Mouse (Mus musculus) thymus, postnatal 4 days (tissue): Measurements from ENCODE around the gene Zmynd8.

Experiments
- DNase-seq: peaks from one replicate; pipeline ENCODE4 v3.0.0; 2021

Gene Zmynd8

DNA sequence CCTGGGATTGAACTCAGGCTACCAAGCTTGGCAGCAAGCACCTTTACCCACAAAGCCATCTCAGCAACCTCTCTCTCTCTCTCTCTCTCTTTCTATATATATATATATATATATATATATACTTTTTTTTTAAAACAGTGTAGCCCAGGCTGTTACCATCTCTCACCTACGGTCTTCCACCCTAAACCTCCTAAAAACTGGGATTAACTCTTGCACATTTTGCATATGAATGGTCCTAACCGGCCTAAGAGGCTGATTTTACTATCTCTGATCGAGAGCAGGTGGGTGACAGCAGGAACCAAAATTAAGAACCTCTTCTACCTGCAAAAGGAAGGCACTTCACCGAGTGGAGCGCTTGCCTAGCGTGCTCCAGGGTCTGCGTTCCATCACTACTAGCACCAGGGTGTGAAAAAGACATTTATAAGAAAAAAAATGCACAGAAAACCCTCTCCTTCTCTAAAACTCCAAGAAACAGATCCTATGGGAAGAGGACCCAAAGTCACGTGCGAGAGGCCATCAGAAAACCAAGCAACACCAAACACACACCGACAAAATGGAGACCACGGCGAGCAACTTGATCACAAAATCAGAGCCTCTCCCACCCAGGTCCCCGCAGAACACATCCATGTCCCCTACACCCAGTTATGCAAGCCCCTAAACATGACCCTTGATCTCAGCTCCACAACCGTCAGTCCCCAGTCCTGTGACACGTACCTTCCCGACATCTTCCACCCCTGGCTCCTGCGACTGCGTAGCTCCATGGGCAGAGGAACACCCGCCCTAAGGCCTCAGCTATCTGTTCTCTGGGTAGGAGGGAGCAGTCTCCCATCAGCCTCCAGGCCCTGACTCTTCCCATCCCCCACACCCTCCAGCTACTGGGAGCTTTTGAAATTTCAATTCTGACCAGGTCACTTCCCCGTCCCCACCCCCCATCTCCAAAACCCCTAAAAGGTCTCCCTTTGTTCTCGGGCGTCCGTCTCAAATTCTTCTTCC, at the start of gene Zmynd8:
Gene Zmynd8, minus strand, starts transcription at position 815 of the 993 bp plus-strand sequence.
- no peak for DNase-seq

DNA sequence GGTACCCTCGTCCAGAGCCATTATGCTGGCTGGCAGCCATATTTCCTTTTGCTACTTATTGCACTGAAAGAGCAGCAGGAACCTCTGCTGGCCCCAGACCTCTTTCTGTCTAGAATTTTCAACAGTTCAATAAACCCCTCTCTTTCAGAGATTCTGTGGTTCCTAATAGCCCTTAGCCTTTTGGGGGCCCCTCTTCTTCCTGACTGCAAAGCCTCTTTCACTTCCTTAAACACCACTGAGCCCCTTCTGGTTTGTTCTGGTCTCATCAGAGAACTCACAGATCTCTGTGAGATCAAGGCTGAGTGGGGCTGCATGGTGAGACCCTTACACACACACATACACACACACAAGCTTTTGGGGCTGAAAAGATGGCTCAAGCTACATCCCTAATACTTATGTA, 49.2 kb upstream of the Zmynd8 start:
- no peak for DNase-seq

DNA sequence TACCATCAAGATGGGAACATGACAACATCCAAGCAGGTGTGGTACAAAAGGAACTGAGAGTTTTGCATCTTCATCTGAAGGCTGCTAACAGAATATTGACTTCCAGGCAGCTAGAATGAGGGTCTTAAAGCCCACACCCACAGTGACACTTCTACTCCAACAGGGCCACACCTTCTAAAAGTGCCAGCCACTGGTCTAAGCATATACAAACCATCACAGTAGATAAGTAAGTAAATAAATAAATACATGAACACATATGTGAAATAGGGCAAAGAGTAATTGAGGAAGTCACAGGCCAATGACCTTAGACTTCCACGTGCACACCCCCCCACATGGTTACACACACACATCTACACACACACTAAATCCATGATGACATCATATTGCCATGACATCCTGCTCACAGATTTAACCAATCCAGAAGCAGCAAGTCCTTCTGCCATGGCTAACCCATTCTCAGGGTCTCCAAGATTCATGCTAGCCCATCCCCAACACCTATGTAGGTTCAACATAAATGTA, 47.3 kb upstream of the Zmynd8 start:
- no peak for DNase-seq

- DNase-seq: no peak
Observed at GRCm38 (mm10) chr2:165944576-165945351, 45.9 kb upstream of the Zmynd8 start.

DNA sequence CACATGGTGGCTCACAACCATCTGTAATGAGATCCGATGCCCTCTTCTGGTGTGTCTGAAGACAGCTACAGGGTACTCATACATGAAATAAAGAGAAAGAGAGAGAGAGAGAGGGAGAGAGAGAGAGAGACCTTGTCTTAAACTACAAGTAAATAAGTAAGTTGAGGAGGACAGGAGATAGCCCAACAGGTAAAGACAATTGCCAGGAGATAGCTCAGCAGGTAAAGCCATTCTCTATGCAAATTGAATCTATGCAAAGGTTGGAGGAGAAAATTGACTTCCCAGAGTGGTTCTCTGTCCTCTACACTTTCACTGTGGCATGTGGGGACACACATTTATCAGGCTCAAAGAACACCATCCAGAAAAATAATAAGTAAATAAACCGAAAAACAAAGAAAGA, 44.3 kb upstream of the Zmynd8 start:
- DNase-seq: no peak

GRCm38 (mm10) chr2:165936106-165936505, 37.3 kb upstream of the Zmynd8 start:
- DNase-seq: no peak

DNA sequence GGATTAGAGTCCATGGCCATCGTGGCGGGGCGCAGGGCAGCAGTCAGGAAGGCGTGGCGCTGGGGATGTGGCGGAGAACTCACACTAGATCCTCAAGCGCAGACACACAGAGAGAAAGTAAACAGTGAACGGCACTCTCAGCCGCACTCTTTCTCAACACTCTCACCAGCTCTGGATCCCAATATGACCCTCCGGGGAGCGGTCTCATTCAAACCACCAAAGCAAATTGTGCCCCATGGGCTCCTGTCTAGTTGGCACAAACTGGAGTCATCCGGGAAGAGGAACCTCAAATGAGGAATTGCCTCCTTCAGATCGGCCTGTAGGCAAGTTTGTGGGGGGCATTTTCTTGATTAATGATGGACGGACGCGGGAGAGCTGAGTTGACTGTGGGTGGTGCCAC, 28.9 kb upstream of the Zmynd8 start:
- no peak for DNase-seq

DNA sequence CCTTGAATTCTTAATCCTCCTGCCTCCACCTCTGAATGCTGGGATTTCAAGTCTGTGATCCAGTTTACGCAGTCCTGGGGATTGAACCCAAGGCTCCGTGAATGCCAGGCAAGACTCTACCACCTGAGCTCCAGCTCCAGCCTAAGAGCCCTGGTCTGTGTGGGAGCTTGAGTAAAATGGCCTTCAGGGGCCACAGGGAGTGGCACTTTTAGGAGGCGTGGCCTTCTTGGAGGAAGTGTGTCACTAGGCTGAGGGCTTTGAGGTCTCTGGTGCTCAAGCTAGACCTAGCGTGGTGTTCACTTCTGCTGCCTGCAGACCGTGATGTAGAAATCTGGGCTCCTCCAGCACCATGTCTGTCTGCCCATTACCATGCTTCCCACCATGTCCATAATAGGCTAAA, 27.4 kb upstream of the Zmynd8 start:
- no peak for DNase-seq

GRCm38 (mm10) chr2:165925144-165925543, 26.3 kb upstream of the Zmynd8 start:
- no peak for DNase-seq

- no peak for DNase-seq
Observed at GRCm38 (mm10) chr2:165924695-165925094, 25.9 kb upstream of the Zmynd8 start.

DNA sequence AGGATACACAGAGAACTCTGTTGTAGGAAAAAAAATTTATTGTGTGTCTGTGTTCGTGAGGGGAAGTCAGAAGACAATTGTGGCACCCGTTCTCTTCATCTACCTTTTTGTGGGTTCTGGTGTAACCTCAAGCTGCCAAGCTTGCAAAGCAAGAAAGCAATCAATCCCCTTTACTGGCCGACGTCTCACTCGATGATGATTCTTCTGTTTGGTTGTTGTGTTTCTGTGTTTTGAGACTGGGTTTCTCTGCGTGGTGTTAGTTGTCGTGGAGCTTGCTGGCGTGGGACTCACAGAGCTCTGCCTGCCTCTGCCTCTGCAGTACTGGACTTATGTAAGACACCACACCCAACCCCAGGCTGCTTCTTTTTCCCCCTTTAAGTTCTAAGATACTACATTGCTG, 24.9 kb upstream of the Zmynd8 start:
- DNase-seq: no peak

GRCm38 (mm10) chr2:165922994-165923393, 24.2 kb upstream of the Zmynd8 start:
- DNase-seq: no peak

DNA sequence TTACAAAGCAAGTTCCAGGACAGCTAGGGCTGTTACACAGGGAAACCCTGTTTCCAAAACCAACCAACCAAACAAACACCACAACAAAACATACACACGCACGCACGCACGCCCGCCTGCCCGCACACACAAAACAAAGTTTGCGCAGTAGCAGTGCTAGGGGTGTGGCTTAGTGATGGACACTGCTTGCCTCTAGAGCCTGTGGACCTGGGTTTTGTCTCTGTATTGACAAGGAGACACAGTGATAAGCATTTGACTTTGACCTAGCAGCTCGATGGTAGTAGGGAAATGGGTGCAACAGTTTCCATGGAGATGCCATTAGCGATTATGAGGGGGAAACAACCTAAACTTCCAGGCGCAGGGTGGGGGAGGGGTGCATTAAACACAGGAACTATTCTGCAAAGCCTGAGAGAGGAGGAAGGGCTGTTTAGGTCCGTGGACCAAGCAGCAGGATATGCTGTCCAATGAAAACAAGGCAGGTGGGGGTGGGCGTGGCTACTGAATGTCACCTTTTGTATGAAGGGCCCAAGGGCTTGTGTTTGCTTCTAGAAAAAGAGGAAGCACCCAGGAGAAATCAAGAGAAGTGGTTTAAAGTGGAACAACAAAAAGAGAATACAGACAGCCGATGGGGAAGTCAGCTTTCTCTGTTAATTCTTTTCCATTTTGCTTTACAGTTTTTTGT, 23.4 kb upstream of the Zmynd8 start:
- peak; percentile 73 for DNase-seq

DNA sequence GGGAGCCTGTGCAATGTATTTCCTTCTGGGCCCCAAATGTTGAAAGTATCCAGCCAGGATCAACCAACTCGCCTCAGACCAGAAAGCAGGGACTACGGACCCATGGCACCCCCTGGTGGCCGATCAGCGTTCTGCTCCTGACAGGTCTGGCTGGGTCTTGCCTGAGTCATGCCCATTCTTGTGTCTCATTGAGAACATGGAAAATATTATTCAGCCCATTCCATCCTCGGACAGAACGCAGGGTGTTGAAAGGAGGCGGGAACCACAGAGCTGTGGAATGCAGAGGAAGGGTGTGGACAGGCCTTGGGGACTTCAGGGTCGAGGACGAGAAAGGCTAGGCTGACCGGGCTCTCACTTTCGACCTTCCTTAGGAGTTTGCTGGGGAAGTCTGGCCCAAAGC, 15.5 kb upstream of the Zmynd8 start:
- peak; percentile 93 for DNase-seq

DNA sequence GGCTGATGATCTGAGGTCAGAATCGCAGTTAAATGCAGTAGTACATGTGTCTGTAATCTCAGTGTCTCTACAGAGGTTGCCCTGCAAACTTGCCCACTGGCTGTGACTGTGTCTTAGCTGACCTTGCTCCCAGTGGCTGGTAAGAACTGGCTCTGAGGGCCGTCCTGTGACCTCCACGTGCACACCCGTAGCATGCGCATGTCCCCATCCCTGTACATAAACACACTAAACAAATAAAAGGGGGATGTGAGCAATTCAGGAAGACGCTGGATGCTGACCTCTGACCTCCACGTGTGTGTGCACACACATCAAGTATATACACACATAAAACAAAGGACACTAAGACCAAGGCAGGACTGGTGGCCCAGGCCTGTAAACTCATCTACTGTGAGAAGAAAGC, 14.3 kb upstream of the Zmynd8 start:
- DNase-seq: no peak

- no peak for DNase-seq
Observed at GRCm38 (mm10) chr2:165909731-165910130, 10.9 kb upstream of the Zmynd8 start.

DNA sequence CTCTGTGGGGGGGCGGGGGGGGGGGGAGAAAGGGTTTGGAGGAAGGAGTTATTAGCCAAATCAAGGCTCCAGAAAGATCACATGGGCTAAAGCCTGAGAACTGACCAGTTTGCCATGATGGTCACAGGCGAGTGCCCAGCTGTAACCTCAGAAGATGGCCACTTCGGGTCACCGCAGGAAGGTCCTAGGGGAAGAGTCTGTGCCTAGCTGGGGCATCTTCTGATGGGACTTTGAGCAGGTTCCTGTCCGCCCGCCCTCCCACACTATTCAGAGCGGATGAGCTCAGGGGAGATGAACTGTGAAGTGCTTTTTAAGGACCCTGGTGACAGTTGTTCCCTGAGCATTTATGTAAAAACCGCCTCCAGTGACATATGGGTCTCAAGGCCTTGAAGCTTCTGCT, 8.4 kb upstream of the Zmynd8 start:
- no peak for DNase-seq

DNA sequence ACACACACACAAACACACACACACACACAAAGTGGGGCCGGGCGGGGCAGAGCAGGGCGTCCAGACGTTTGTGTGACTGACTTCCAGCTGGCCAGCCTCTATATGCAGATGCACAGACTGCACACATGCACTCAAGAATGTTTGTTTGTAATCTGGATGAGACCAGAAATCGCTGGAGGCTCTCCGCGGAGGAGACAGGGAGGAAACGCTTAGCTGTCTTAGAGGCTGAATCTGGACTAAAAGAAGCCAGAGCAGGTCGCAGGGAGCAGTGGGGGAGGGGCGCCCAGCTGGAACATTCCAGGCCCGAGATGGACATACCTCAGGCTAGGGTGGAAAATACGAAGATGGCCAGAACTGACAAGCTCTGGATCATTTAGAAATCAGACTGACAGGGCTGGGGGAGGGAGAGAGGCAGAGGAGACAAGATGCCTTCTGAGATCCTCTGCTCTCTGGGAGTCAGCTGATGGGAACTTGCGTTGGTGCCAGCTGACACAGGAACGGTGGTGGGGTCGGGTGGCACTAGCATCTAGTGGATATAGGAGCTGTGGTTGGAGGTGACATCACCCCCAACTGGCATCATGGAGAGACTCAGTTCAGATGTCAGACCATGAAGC, 7.6 kb upstream of the Zmynd8 start:
- no peak for DNase-seq

GRCm38 (mm10) chr2:165901127-165901384, 2.2 kb upstream of the Zmynd8 start:
- DNase-seq: no peak

DNA sequence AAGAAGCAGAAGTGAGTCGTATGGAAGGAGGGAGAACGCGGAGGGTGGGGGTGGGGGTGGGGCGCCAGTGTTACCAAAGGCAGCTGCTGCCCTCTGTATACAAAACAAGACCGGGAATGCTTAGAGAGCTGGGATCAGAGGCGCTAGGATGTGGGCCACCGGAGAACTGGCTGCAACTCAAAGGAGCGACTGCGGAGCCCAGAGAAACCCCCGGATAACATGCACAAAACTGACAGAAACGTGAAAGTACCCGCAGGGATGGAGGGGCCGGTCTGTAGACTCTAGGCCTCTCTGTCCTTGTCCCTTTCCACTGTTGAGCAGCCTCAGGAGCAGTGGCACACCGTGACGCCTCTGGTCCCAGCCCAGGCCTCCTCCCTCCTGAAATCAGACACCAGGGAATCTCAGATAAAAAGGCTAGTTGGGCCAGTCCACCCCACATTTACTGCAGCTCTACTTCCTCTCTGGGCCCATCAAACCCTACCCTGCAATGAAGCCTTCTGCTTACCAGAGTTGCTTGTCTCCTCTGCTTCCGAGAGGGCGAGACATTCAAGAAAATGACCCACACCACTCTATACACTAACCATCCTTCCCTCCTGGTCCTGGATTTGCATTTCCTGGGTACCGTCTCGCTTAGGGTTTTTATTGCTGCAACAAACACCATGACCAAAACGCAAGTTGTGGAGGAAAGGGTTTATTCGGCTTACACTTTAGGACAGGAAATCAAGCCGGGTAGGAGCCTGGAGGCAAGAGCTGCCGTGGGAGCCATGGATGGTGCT, 1.7 kb upstream of the Zmynd8 start:
- DNase-seq: no peak

GRCm38 (mm10) chr2:165899923-165900322, 1.1 kb upstream of the Zmynd8 start:
- no peak for DNase-seq

DNA sequence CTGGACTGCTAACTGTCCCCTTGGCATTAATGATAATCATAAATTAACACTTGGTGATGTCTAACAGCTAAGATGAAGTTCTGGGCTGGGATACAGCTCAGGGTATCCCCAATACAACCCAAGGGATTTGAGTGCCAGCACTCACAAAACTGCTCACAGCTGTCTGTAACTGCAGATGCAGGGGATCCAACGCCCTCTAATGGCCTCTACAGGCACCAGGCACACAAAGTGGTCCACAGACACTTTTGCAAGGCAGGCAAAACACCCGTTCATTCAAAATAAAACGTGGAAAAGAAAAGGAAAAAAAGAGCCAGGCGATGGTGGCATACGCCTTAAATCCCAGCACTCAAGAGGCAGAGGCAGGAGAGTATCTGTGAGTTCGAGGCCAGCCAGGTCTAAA, 658 bp upstream of the Zmynd8 start:
- DNase-seq: no peak
